Mouse (Mus musculus) cerebellum, adult 2 months (tissue): Measurements from ENCODE around the gene Wdtc1. TPM values are rescaled to one million over a fixed set of nuclear protein-coding genes. Genes with fewer than 3 reads are reported as not detected.

Experiments
- DNase-seq, 2 experiments: peaks; one replicate each; pipeline ENCODE4 v3.0.0; 2021
- H3K27ac ChIP-seq: fragments of 200-500 bp; 2 replicates; pipeline ENCODE4 v1.5.1; 2012; ENCODE audit warnings: low read length, control low read depth, inconsistent platforms; ENCODE audit not compliant: insufficient read depth
- H3K27me3 ChIP-seq: fragments of 200-500 bp; 2 replicates; pipeline ENCODE4 v1.6.1; 2012; ENCODE audit warnings: inconsistent platforms, mild to moderate bottlenecking, low read length, moderate library complexity; ENCODE audit not compliant: control insufficient read depth, insufficient read depth
- H3K4me1 ChIP-seq: fragments of 200-500 bp; 2 replicates; pipeline ENCODE4 v1.6.1; 2011; ENCODE audit warnings: low read length; ENCODE audit not compliant: control insufficient read depth, insufficient read depth
- H3K4me3 ChIP-seq: fragments of 200-500 bp; replicated peaks from 2 replicates; pipeline ENCODE3; 2011; ENCODE audit warnings: mild to moderate bottlenecking, low read depth, low read length, control low read depth; ENCODE audit not compliant: insufficient read depth
- CTCF ChIP-seq: fragments of 200-500 bp; IDR thresholded peaks from 2 replicates; pipeline ENCODE4 v1.5.1; 2011; ENCODE audit warnings: low read depth, mild to moderate bottlenecking, control low read depth, low read length, moderate library complexity, borderline replicate concordance; ENCODE audit not compliant: insufficient read depth
- POLR2A ChIP-seq: fragments of 200-500 bp; IDR thresholded peaks from 2 replicates; pipeline ENCODE4 v1.6.1; 2011; ENCODE audit warnings: low read length, control low read depth, borderline replicate concordance; ENCODE audit not compliant: insufficient read depth
- WGBS: fragments of 180-500 bp; shearing (Covaris S2); methylation state at CpG from one replicate; pipeline ENCODE4 v1.1.7; 2018; 5-methylcytosine and 5-hydroxymethylcytosine counted together
- polyA plus RNA-seq: library from polyadenylated mRNA; depleted of rRNA; stranded (reverse); fragments of >200 nt; gene quantifications from 2 replicates; pipeline ENCODE4 v1.2.3, GENCODE M21; 2012

Wdtc1 gene
- polyA plus RNA-seq, 1 experiment: 46.6 TPM

GRCm38 (mm10) chr4:133394981-133395573 lies 41.8 kb upstream of the Wdtc1 start:
- no peaks in the 10 kb centered on the region for H3K27me3 ChIP-seq
- H3K27ac ChIP-seq: no peak overlapping the region
- H3K4me3 ChIP-seq: no peak overlapping the region
- TF ChIP-seq CTCF (no peak), POLR2A (no peak)
- peaks cover 69% of the 10 kb centered on the region for H3K4me1 ChIP-seq
- 77% methylated on average over 4 of the region's 4 CpGs for WGBS
- peak; percentile 46 to 54 for DNase-seq

GRCm38 (mm10) chr4:133391185-133392040 lies 38.1 kb upstream of the Wdtc1 start:
- 28% methylated on average over 18 of the region's 18 CpGs for WGBS

GRCm38 (mm10) chr4:133390585-133390984 lies 37.3 kb upstream of the Wdtc1 start:
- peak in 1 of 2 experiments; percentile 15 for DNase-seq
- H3K27me3 ChIP-seq: no peaks in the 10 kb centered on the region
- H3K4me3 ChIP-seq: no peak overlapping the region
- H3K4me1 ChIP-seq: peaks cover 44% of the 10 kb centered on the region
- H3K27ac ChIP-seq: no peak overlapping the region
- 92% methylated on average over 6 of the region's 6 CpGs for WGBS
- TF ChIP-seq POLR2A (no peak), CTCF (no peak)

More at GRCm38 (mm10) chr4:133391185-133392040, 38.1 kb upstream of the Wdtc1 start:
- Histone ChIP-seq H3K4me1 (peaks cover 46% of the 10 kb centered on the region), H3K4me3 (no peak overlapping the region), H3K27ac (peak overlapping the region; percentile 6; the same call in 1 of the 2 replicates), H3K27me3 (no peaks in the 10 kb centered on the region)
- no peak for TF ChIP-seq CTCF
- TF ChIP-seq POLR2A: no peak
- peak; percentile 59 to 65 for DNase-seq

DNA sequence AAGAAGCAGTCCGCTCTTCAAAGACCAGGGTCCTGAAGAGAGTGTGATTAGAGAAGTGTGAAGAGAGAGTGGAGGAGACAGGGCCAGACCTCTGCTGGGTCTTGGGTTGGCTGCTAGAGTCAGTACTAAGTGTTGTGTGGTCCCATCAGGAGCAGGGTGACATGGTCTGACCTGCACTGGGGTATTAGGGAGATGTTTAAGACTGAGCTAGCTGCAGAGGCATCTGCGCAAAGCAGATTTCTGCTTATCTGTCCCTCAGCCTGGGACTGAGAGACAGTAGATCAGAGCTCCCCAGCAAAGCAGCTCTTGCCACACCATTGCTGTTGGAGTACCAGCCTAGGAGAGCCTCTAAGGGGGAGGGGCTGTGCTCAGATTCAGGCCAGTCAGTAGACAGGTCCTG lies 36.8 kb upstream of the Wdtc1 start:
- no peak for DNase-seq
- H3K4me1 ChIP-seq: peaks cover 38% of the 10 kb centered on the region
- H3K27me3 ChIP-seq: no peaks in the 10 kb centered on the region
- WGBS: 98% methylated on average over 2 of the region's 2 CpGs
- TF ChIP-seq POLR2A: no peak
- no peak for TF ChIP-seq CTCF
- no peak overlapping the region for H3K4me3 ChIP-seq
- no peak overlapping the region for H3K27ac ChIP-seq

GRCm38 (mm10) chr4:133388781-133389552 lies 35.7 kb upstream of the Wdtc1 start:
- DNase-seq: peak; percentile 42 to 57
- Histone ChIP-seq H3K4me3 (no peak overlapping the region), H3K27ac (no peak overlapping the region), H3K27me3 (no peaks in the 10 kb centered on the region), H3K4me1 (peaks cover 32% of the 10 kb centered on the region)
- WGBS: 54% methylated on average over 16 of the region's 16 CpGs
- TF ChIP-seq CTCF (no peak), POLR2A (no peak)

- no peak overlapping the region for H3K27ac ChIP-seq
- no peak for DNase-seq
- H3K4me3 ChIP-seq: no peak overlapping the region
- peaks cover 32% of the 10 kb centered on the region for H3K4me1 ChIP-seq
- TF ChIP-seq CTCF (no peak), POLR2A (no peak)
- H3K27me3 ChIP-seq: no peaks in the 10 kb centered on the region
These were observed 33.8 kb upstream of the Wdtc1 start for GRCm38 (mm10) chr4:133387053-133387452.

DNA sequence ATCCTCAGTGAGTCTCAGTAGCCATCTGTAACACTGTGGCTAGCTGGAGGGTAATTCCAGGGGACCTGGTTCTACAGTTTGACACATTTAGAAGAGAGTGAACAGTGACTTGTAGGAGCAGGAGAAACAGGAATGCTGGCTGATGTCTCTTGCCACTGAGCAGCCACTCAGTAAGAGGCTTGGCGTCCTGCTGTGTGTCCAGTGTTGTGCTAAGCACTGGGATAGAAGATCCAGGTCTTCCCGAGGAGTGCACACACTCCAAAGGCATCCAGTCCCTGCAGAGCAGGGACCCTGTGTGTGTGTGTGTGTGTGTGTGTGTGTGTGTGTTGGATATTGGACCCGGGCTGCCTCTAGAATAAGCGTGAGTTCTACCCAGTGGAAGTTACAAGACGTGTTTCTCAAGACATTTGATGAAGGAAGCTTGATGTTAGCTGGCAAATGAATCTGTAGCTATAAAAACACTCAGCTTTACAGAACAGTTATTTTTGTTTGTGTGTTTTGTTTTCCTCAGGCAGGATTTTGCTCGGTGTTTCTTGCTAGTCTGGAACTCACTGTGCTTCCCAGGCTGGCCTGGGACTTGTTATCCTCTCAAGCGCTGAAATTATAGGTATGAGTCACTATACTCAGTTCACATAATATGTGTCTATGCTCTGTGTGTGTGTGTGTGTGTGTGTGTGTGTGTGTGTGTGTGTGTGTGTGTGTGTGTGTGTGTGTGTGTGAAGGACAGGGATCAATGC lies 32.9 kb upstream of the Wdtc1 start:
- DNase-seq: no peak
- no peak overlapping the region for H3K27ac ChIP-seq
- WGBS: 73% methylated on average over 7 of the region's 7 CpGs
- H3K27me3 ChIP-seq: no peaks in the 10 kb centered on the region
- no peak for TF ChIP-seq POLR2A
- no peak for TF ChIP-seq CTCF
- H3K4me1 ChIP-seq: peaks cover 24% of the 10 kb centered on the region
- no peak overlapping the region for H3K4me3 ChIP-seq
